ENCODE assay signal across 12 mouse cellular contexts in genomic region chr6:136535176-136535575, GRCm38 (mm10). TPM values are rescaled to one million over a fixed set of nuclear protein-coding genes. Genes with fewer than 3 reads are reported as not detected.
DNase-seq lines count a peak whose midpoint lies in the region; ATAC-seq and TF ChIP-seq lines count a peak whose summit lies in the region.
"Had no signal": no experiment of that assay in that cellular context is flagged by ENCODE, and none has a peak within 500 bp of the region (broad histone marks: within the 10 kb centered on the region; RNA-seq: fewer than 3 reads in every experiment).

No protein-coding gene starts in this region.

- no peak for TF ChIP-seq EP300 in heart, postnatal 0 days (IDR thresholded peaks at IDR 0.05; ENCODE audit: low read depth)

- ATAC-seq in heart, embryonic 11.5 days (replicated peaks; ENCODE audit: insufficient number of reproducible peaks, low FRiP score, low TSS enrichment): no peak
- no peak for ATAC-seq in lung, embryonic 16.5 days (ENCODE audit: low read depth)
- no peak for ATAC-seq in heart, postnatal 0 days (ENCODE audit: insufficient read depth, low read depth)
- no peak for ATAC-seq in neural tube, embryonic 13.5 days (ENCODE audit: low read depth)

- TF ChIP-seq CTCF in heart, postnatal 0 days (IDR thresholded peaks at IDR 0.05; ENCODE audit: low read depth): no peak

- peak overlapping the region; percentile 62; the same call in 1 of the 2 replicates for H3K27ac ChIP-seq in heart, embryonic 11.5 days (ENCODE audit: low read depth, low read length)
- no peak overlapping the region for H3K27ac ChIP-seq in lung, embryonic 16.5 days (ENCODE audit: low read length)
- peak overlapping the region; percentile 41 for H3K27ac ChIP-seq in heart, postnatal 0 days (ENCODE audit: low read depth)
- H3K27ac ChIP-seq in neural tube, embryonic 13.5 days (replicated peaks): peak overlapping the region; percentile 89; the same call in 1 of the 2 replicates
- H3K27ac ChIP-seq: embryonic facial prominence, embryonic 15.5 days; macrophage had no signal

- 39% methylated on average over 5 of the region's 5 CpGs for WGBS in heart, embryonic 11.5 days (ENCODE audit: insufficient replicate concordance)
- 40% methylated on average over 5 of the region's 5 CpGs for WGBS in lung, embryonic 16.5 days
- 27% methylated on average over 5 of the region's 5 CpGs for WGBS in heart, postnatal 0 days
- 55% methylated on average over 5 of the region's 5 CpGs for WGBS in neural tube, embryonic 13.5 days

- peaks cover 6% of the 10 kb centered on the region for H3K36me3 ChIP-seq in heart, embryonic 11.5 days (ENCODE audit: control insufficient read depth, insufficient read depth, low read length)
- H3K36me3 ChIP-seq in lung, embryonic 16.5 days (ENCODE audit: control insufficient read depth, insufficient read depth, low read length): peaks cover 13% of the 10 kb centered on the region
- peaks cover 22% of the 10 kb centered on the region for H3K36me3 ChIP-seq in heart, postnatal 0 days (replicated peaks; ENCODE audit: control insufficient read depth, insufficient read depth, low read length)
- H3K36me3 ChIP-seq in neural tube, embryonic 13.5 days: peaks cover 9% of the 10 kb centered on the region

- no peaks in the 10 kb centered on the region for H3K9me3 ChIP-seq in heart, embryonic 11.5 days (replicated peaks; ENCODE audit: control insufficient read depth, low read length)
- no peaks in the 10 kb centered on the region for H3K9me3 ChIP-seq in lung, embryonic 16.5 days (ENCODE audit: control insufficient read depth, low read length)
- no peaks in the 10 kb centered on the region for H3K9me3 ChIP-seq in heart, postnatal 0 days (replicated peaks; ENCODE audit: control insufficient read depth, low read length)
- no peaks in the 10 kb centered on the region for H3K9me3 ChIP-seq in neural tube, embryonic 13.5 days
- H3K9me3 ChIP-seq: embryonic facial prominence, embryonic 15.5 days had no signal

- DNase-seq in heart, adult 18-20 months: no peak
- no peak for DNase-seq in lung, postnatal 25 days (ENCODE audit: low spot score)
- peak; percentile 75 for DNase-seq in heart, postnatal 0 days (ENCODE audit: low spot score)
- no peak for DNase-seq in kidney, postnatal 25 days
- DNase-seq: cerebellum, adult 18-20 months; gastrocnemius, postnatal 10 days; kidney, adult 2 months had no signal

- H3K4me1 ChIP-seq in heart, embryonic 11.5 days (ENCODE audit: control insufficient read depth, insufficient read depth, low read length): peaks cover 25% of the 10 kb centered on the region
- peaks cover 26% of the 10 kb centered on the region for H3K4me1 ChIP-seq in lung, embryonic 16.5 days (replicated peaks; ENCODE audit: control insufficient read depth, insufficient read depth, low read length)
- H3K4me1 ChIP-seq in heart, postnatal 0 days (ENCODE audit: control insufficient read depth, insufficient read depth): peaks cover 24% of the 10 kb centered on the region
- peaks cover 37% of the 10 kb centered on the region for H3K4me1 ChIP-seq in neural tube, embryonic 13.5 days (replicated peaks)

- no peak overlapping the region for H3K9ac ChIP-seq in heart, embryonic 11.5 days (ENCODE audit: low read depth, low read length)
- 0 out of 2 replicates have a peak overlapping the region, but pooled peaks have one; percentile 20 for H3K9ac ChIP-seq in lung, embryonic 16.5 days (ENCODE audit: low read length)
- H3K9ac ChIP-seq in heart, postnatal 0 days (replicated peaks; ENCODE audit: low read depth, low read length): peak overlapping the region; percentile 17; the same call in 1 of the 2 replicates
- no peak overlapping the region for H3K9ac ChIP-seq in neural tube, embryonic 13.5 days
- H3K9ac ChIP-seq: embryonic facial prominence, embryonic 15.5 days had no signal

- no peaks in the 10 kb centered on the region for H3K27me3 ChIP-seq in heart, embryonic 11.5 days (ENCODE audit: control insufficient read depth, insufficient read depth, low read length)
- H3K27me3 ChIP-seq in lung, embryonic 16.5 days (ENCODE audit: control insufficient read depth, insufficient read depth, low read depth, low read length): no peaks in the 10 kb centered on the region
- H3K27me3 ChIP-seq in heart, postnatal 0 days (ENCODE audit: control insufficient read depth, insufficient read depth, low read length): no peaks in the 10 kb centered on the region
- no peaks in the 10 kb centered on the region for H3K27me3 ChIP-seq in neural tube, embryonic 13.5 days
- H3K27me3 ChIP-seq: embryonic facial prominence, embryonic 15.5 days had no signal

- peak overlapping the region; percentile 9 for H3K4me2 ChIP-seq in heart, embryonic 11.5 days
- H3K4me2 ChIP-seq in lung, embryonic 16.5 days (ENCODE audit: low read depth, low read length): peak overlapping the region; percentile 31
- peak overlapping the region; percentile 54 for H3K4me2 ChIP-seq in heart, postnatal 0 days (ENCODE audit: low read depth, low read length)
- H3K4me2 ChIP-seq in neural tube, embryonic 13.5 days: peak overlapping the region; percentile 47
- H3K4me2 ChIP-seq: embryonic facial prominence, embryonic 15.5 days had no signal

- H3K4me3 ChIP-seq in heart, embryonic 11.5 days (ENCODE audit: low read depth, low read length): no peak overlapping the region
- H3K4me3 ChIP-seq in lung, embryonic 16.5 days (ENCODE audit: low read length): no peak overlapping the region
- H3K4me3 ChIP-seq in heart, postnatal 0 days (ENCODE audit: low read depth, low read length): peak overlapping the region; percentile 15; the same call in 1 of the 2 replicates
- no peak overlapping the region for H3K4me3 ChIP-seq in neural tube, embryonic 13.5 days
- H3K4me3 ChIP-seq: embryonic facial prominence, embryonic 15.5 days had no signal

RNA-seq across cellular contexts. Expression of gene Atf7ip, which starts 29.2 kb away (rescaled TPM):
- 43.1 and 49.7 TPM in 2 replicates for polyA plus RNA-seq in heart, embryonic 11.5 days (2014; fragmentation: Nextera tagmentation; extraction: Ambion mirVana)
- total RNA-seq in heart, adult 18-20 months (2021): 10 to 100 TPM; 59.7 to 88.7 TPM
- polyA plus RNA-seq in lung, embryonic 16.5 days (2015; fragmentation: Nextera tagmentation; extraction: Ambion mirVana): 41.2 and 43.6 TPM in 2 replicates
- 43.3 and 54.5 TPM in 2 replicates for total RNA-seq in heart, postnatal 0 days (2014; rRNA removed; ENCODE audit: low replicate concordance)
- 16.5 and 19.2 TPM in 2 replicates for polyA plus RNA-seq in heart, postnatal 0 days (2015; fragmentation: Nextera tagmentation; extraction: Ambion mirVana)
- 37.8 and 55.4 TPM in 2 replicates for polyA plus RNA-seq in neural tube, embryonic 13.5 days (2015; fragmentation: Nextera tagmentation; extraction: Ambion mirVana)

Comparison
In these comparisons a context has a peak if more than half of its experiments do, and no peak if none do; other contexts are left out.
1. H3K9ac ChIP-seq: peak in lung, embryonic 16.5 days (single experiment) and heart, postnatal 0 days (single experiment); none in heart, embryonic 11.5 days (single experiment) and neural tube, embryonic 13.5 days (single experiment).
2. Peak in every context shown above with its lines, with median percentiles within 50 percentile points of each other: H3K4me2 ChIP-seq.